Mouse (Mus musculus): ENCODE measurements around the gene Cyb5r3.

Cyb5r3 gene

GRCm38 (mm10) chr15:83169772-83170722 lies 2.3 kb downstream of the Cyb5r3 start:
- no peak for DNase-seq (ENCODE audit: low spot score in 2 of 2)

DNA sequence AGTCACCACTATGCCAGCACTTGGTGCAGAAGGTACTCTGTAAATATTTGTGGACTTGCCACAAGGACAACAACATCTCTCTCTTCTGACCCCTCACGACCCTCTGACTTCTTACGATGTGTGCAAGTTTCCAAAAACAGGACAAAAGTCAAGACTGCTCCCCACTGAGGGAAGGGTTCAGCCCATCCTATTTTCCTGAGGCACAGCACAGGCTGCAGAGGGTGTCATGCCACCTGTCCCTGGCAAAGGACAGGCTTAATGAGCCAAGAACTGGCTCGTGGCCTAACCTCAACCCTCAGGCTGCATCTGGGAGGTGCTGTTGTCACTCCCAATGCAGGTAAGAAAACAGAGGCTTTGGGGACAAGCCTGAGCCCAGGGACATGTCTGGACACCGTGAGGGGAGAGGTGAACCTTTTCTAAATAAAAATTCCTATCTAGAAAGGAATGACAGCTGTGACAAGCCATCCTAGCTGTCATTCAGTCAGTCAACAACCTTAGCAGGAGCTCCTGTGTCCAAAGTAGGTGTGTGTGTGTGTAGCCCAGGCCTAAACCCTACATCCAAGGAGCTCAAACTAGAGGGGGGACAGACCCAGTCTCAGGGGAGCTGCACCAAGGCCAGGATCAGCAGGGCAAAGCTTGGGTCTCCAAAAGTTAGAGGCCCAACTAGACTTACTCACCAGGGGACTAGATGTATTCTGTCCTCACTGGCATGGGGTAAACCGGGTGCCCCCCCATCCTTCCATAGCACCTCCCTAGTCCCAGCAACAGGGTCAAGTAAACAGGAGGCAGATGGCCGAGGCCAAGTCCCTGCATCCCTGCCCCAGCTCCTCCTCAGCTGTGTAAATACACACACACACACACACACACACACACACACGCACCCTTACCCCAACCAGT lies 3.3 kb downstream of the Cyb5r3 start:
- DNase-seq (ENCODE audit: low spot score in 2 of 2) = no peak

- DNase-seq (ENCODE audit: low spot score in 2 of 2) = no peak
These were observed 4.1 kb downstream of the Cyb5r3 start for GRCm38 (mm10) chr15:83168311-83168710.

DNA sequence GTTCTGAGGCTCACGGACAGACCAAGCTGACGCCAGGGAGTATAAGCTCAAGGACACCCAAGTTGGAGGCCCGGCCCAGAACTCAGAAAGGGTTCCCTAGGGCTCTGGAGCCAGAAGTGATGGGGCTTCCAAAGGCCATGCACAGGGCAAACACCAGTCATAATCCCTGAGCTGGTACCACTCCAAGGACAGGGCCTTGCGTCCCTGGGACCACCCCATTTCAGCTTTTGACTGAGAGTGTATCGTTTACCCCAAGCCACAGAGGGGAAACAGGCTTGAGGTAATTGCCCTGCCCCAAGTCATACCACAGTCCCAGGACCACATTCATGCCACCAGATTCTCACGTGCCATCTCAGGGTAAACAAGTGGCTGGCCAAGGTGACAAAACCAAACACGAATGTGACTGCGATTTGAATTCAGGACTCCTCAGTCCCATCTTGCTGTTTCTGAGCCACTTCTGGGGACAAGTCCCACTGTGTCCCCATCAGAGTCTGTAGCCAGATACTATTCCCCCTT lies 4.8 kb downstream of the Cyb5r3 start:
- DNase-seq (ENCODE audit: low spot score in 2 of 2) = no peak

GRCm38 (mm10) chr15:83167126-83167525 lies 5.3 kb downstream of the Cyb5r3 start:
- no peak for DNase-seq (ENCODE audit: low spot score in 2 of 2)

GRCm38 (mm10) chr15:83166642-83167041 lies 5.8 kb downstream of the Cyb5r3 start:
- DNase-seq (ENCODE audit: low spot score in 2 of 2) = no peak

DNA sequence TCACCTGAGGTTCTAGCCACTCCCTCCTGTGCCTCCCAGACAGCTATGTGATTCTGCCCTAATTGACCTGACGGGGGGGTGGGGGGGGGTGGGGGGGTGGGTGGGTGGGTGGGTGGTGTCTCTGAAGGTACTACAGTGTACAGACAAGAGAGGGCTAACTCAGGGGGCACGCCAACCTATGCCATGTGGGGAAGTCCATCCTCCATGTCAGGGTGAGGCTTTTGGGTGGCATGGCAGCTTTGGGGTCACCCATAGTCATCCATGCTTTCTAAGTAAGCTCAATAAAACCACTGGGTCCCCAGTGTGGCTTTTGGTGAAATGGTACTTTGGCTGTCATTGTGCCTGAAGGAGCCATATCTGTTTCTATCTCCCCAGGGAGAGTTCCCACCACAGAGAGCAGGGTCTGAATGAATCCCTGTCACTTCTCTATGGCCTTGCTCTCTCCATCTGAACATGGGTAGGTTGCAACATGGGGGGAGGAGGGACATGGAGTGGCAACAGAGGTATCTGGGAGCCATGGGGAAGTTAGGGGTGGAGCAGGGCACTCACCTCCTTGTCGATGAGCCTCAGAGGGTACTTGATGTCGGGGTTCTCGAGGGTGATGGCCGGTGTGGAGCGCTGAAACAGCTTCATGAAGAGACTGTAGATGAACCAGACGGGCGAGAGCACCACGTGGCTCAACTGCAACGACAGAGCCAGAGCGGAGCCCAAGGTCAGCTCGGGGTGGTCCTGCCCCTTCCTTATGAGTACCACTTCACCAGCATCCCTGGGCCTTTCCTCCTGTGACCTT lies 6.7 kb downstream of the Cyb5r3 start:
- no peak for DNase-seq (ENCODE audit: low spot score in 2 of 2)

DNA sequence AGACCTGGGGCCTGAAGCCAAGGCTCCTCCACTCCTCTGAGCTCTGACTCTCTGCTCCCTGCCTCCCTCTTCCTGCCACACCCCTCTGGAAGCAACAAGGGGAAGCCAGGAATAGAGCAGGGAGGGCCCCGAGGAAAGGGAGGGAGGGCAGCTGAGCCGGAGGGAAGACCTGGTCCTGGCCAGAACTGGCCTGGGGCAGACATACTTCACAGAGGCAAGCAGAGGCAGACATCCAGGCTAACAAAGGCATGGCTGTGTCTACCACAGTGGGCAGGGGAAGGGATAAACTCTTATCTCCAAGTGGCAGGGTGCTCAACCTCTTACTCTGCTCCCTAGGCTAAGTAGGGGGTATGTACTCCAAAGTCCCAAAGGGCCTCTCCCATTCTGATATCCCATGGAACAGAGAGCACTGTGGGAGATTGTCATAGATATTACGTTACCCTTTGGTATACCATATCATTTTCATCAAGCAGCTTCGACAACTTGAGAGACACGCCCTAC lies 7.4 kb downstream of the Cyb5r3 start:
- DNase-seq (ENCODE audit: low spot score in 2 of 2) = no peak

GRCm38 (mm10) chr15:83162818-83163485 lies 9.4 kb downstream of the Cyb5r3 start:
- DNase-seq (ENCODE audit: low spot score in 2 of 2) = no peak

DNA sequence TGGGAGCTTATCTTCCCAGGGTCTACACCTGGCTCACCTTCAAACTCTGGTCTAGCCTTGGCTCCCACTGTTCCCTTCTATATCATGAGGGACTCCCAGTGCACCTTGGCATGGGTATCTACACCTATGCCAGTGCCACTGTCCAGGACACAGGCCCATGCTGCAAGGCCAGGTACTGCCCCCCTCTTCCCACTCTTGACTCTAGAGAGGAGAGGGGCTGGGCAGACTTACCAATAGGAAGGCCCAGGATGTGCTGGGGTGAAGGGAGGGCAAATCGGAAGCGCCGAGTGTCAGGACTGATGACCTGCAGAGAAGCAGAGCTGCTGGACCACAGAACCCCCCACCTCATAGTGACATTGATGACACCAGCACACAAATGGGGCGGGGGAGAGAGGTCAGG lies 10.4 kb downstream of the Cyb5r3 start:
- no peak for DNase-seq (ENCODE audit: low spot score in 2 of 2)

- DNase-seq (ENCODE audit: low spot score in 2 of 2) = no peak
These were observed 11.2 kb downstream of the Cyb5r3 start for GRCm38 (mm10) chr15:83161062-83161748.

DNA sequence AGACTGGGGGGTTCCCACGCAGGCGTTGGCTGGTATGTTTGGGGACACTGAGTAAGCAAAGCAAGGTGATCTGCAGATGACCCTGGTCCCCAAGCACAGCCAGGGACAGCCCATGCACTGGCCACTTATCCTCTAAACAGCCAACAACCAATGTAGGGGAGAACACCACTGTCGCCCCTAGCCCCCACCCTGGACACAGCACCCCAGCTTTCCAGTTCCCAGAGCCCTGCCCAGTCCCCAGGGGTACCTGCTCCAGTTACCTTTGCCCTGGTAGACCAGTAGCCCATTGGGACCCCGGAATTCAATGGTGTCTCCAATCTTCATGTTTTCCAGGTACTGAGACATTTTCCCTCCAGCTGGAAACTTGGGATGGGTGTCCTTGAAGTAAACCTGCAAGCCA lies 11.8 kb downstream of the Cyb5r3 start:
- no peak for DNase-seq (ENCODE audit: low spot score in 2 of 2)

- DNase-seq (ENCODE audit: low spot score in 2 of 2) = no peak
These were observed 12.6 kb downstream of the Cyb5r3 start for GRCm38 (mm10) chr15:83159823-83160222.

GRCm38 (mm10) chr15:83158587-83159160 lies 13.7 kb downstream of the Cyb5r3 start:
- no peak for DNase-seq (ENCODE audit: low spot score in 2 of 2)

- DNase-seq (ENCODE audit: low spot score in 2 of 2) = no peak
These were observed 14.7 kb downstream of the Cyb5r3 start for GRCm38 (mm10) chr15:83157667-83158064.

DNA sequence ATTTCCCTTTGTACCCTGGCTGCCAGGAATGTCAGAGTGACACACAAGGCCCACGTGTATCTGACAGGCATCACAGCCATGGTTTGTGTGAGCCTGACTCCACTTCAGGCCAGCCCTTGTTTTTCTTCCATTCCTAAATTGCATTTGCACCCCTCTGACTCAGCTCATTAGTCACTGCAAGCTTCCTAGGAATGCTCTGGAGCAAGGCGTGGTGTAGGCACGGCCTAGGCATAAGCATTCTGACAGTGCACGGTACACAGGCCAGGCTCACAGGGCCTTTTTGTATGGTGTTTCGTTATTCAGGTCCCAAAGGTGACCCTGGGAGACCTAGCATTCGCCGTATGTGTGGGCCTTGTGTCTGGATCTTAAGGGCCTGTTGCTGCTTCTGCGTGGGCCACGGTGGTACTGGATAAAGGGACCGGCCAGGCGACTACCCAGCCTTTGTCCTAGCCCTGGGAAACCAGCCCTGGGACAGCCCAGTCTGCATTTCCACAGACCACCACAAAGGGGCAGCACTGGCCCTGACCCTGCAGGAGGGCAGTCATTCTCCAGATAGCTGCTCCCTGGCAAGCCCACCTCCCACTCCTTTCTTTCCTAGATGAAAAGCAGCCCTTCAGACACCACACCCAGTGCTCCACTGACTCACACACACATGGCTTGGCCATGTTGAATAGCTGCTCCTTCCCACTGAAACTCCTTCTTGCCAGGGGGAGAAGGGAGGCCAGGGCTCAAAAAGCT lies 15.3 kb downstream of the Cyb5r3 start:
- DNase-seq (ENCODE audit: low spot score in 2 of 2) = peak; percentile 31

DNA sequence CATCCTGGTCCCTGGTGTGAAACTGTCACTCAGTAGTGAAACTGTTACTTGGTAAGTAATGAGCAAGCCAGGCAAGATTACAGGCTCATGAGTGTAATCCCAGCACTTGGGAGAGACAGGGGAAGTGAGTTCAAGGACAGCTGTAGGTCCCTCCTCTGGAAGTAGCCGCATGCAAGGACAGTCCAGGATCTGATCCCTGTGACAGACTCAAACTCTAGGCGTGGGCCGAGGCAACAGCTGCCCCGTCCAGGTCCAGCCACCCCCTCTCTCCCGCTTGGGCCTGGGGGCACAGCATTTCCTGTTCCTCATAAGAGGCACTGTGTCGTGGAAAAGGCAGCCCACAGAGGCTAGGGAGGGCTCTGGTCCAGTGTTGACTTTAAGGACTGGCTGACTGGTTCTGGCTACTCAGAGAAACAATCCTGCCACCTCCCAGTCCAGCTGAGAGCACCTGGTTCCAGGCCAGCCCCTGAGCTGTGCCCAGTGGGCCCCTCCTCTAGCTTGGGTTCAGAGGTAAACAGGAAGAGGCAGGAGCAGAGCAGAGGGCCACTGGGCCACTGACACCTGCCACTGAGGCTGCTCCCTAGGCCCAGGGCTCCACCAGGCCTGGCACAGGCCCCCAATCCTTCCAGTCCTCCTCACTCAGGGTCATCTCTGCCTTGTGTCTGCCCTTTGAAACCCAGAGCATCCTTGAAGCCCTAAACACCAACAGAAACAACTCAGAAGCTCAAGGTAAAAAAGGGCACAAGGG lies 16.5 kb downstream of the Cyb5r3 start:
- no peak for DNase-seq (ENCODE audit: low spot score in 2 of 2)

GRCm38 (mm10) chr15:83154309-83154708 lies 18.1 kb downstream of the Cyb5r3 start:
- no peak for DNase-seq (ENCODE audit: low spot score in 2 of 2)

Measured in right cerebral cortex, adult 2 months (tissue).